Comparison of ENCODE assay signal across 8 mouse cellular contexts in the genomic region with DNA sequence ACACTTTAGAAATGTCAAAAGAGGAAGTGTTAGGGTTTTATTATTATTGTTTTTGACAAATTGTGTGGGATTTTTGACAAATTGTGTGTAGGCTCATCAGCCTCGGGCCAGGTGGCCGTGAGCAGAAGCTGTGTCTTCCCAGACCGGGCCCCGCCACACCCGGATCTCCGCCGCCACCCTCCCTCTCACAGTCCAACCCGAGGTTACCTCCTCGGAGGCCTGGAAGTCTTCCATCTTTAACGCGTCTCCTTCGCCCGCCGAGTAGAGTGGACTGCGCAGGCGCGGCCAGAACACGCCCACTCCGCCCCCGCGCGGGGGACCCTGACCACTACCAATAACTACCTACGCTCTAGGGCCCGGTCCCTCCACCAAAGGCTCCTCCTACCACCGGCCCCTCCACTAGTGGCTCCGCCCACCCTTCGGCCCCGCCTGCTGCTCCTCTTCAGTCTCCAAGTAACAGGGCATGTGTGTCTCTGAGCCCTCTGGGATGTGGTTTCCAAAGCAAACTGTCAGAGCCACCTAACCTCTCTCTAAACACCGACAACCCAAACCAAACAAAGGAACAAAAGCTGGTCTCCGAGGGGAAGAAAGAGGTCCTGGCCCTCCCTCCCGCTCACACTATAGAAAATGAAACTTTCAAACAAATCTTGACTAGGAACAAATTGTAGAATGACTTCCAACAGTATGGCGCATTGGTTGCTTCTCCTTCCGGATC. TPM values are rescaled to one million over a fixed set of nuclear protein-coding genes. Genes with fewer than 3 reads are reported as not detected.
A peak's percentile ranks its signal among the peaks of the same experiment; 100 is the strongest.
DNase-seq lines count a peak whose midpoint lies in the region; ATAC-seq lines count a peak whose summit lies in the region.
"Not testable (repeated sequence)": the region's sequence is repeated elsewhere in the genome, so short reads cannot be mapped to it uniquely, and the experiment has no call there.

A gene (minus strand): TSS at position 334 of the 715 bp plus-strand sequence.

- H3K36me3 ChIP-seq in intestine, embryonic 15.5 days, result not testable (repeated sequence)

- H3K27ac ChIP-seq in intestine, embryonic 15.5 days, result 0 out of 2 replicates have a peak within 1 kb of the TSS, but pooled peaks have one; percentile 22

- peak within 1 kb of the TSS; percentile 52 for H3K4me2 ChIP-seq in intestine, embryonic 15.5 days (replicated peaks)

- intact Hi-C loops in left cerebral cortex, postnatal 10 days (cut with DNase I), result not testable (repeated sequence)

- DNase-seq in adrenal gland, adult (ENCODE audit: inconsistent age in 2 of 2, low spot score in 1 of 2), result peak; percentile 85 to 94
- DNase-seq in embryo, embryonic 9.5 days (ENCODE audit: extremely low spot score), result peak; percentile 39
- DNase-seq in gonadal fat pad, adult 2 months (ENCODE audit: low read depth), result not testable (repeated sequence)
- DNase-seq in left cerebral cortex, postnatal 10 days (ENCODE audit: extremely low spot score in 1 of 2, low spot score in 2 of 2), result peak; percentile 53 to 61
- peak; percentile 65 for DNase-seq in right cerebral cortex, adult 18-20 months
- peak; percentile 63 for DNase-seq in urinary bladder, postnatal 14 days (ENCODE audit: low spot score)

- peak within 1 kb of the TSS; percentile 50 for H3K9ac ChIP-seq in intestine, embryonic 15.5 days

- not testable (repeated sequence) for H3K27me3 ChIP-seq in intestine, embryonic 15.5 days (replicated peaks)

- WGBS in intestine, embryonic 15.5 days, result 3% methylated on average over 25 of the region's 33 CpGs

- H3K4me1 ChIP-seq in intestine, embryonic 15.5 days (replicated peaks), result not testable (repeated sequence)

- ATAC-seq in intestine, embryonic 15.5 days, result peak; percentile 97
- peak; percentile 93 for ATAC-seq in megakaryocyte, adult 5-6 weeks (ENCODE audit: poor library complexity, severe bottlenecking)

- H3K4me3 ChIP-seq in intestine, embryonic 15.5 days (replicated peaks), result peak within 1 kb of the TSS; percentile 53

- not testable (repeated sequence) for H3K9me3 ChIP-seq in intestine, embryonic 15.5 days

RNA-seq across cellular contexts. Expression of the gene that starts here (rescaled TPM):
- polyA plus RNA-seq in gonadal fat pad, adult 2 months (2012; rRNA removed), result 71.0 and 79.5 TPM in 2 replicates
- polyA plus RNA-seq in intestine, embryonic 15.5 days (2015; fragmentation: Nextera tagmentation; extraction: Ambion mirVana), result 254 and 273 TPM in 2 replicates
- total RNA-seq in left cerebral cortex, postnatal 10 days (2021), result 100 to 1,000 TPM; 199 to 208 TPM
- 173 and 193 TPM in 2 replicates for total RNA-seq in megakaryocyte, adult 5-6 weeks (2015)
- 134 and 140 TPM in 2 replicates for total RNA-seq in megakaryocyte, adult 5-6 weeks (2017)
